Mouse (Mus musculus) liver, embryonic 14.5 days (tissue): Measurements from ENCODE around the gene Prm1.
"Not testable (repeated sequence)": the region's sequence is repeated elsewhere in the genome, so short reads cannot be mapped to it uniquely, and the experiment has no call there.

Experiments used
- CTCF ChIP-seq: IDR thresholded peaks from 2 replicates; pipeline ENCODE4 v1.5.1; 2016; ENCODE audit warnings: antibody characterized with exemption, low read depth, control low read depth
- EP300 ChIP-seq: IDR thresholded peaks from 2 replicates; pipeline ENCODE4 v1.6.1; 2016; ENCODE audit warnings: antibody characterized with exemption, low read depth

- not testable (repeated sequence) for TF ChIP-seq EP300, CTCF
Observed at GRCm38 (mm10) chr16:10852216-10852615, 46.6 kb upstream of the Prm1 start.
